Mouse (Mus musculus): ENCODE data around the gene Hipk1.

Hipk1 gene

DNA sequence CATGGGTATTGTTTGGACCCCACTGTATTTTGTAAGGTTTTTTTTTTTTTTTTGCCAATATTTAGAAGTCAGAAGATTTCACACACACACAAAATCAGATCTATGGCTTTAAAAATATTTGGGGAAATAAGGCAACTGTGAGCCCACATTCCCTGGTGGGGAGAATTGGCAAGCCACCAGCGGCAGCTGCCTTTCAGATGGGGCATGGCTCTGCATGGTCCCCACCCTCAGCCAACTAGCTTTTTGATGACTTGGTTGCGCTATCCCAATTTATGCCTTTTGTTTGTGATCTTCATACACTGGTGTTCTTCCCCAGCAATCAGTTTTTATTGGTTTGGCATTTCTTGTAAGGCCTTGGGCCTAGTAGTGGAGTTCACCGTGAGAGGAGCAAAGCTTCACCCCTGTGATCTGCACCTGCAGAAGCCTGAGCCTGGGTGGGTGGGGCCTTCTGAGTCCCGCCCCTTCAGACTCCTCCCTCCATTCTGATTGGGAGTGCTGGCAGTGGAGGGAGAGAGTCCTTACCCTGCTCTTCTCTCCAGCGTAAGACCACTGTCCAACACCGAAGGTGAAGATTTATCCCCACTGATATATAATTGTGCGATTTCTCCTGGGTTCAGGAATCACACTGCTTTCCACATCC lies 77.0 kb downstream of the Hipk1 start:
- DNase-seq, result no peak

DNA sequence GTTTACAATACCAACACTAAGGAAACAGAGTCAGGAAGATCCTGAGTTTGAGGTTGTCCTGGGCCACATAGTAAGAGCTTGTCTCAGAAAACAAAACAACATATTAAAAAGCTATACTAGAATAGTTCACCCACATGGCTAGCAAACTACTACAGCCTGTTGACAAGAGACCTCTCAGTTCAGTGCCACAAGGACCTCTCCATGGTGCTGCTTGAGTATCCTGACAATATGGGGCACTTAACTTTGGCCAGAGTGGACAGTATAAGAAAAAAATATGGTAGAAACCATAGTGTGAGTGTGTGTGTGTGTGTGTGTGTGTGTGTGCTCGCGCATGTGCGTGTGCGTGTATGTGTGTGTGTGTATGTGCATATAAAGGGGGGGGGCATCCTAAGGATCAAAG lies 79.2 kb downstream of the Hipk1 start:
- DNase-seq, result no peak

- DNase-seq, result no peak
Measured at GRCm38 (mm10) chr3:103709470-103710040, 81.8 kb downstream of the Hipk1 start.

DNA sequence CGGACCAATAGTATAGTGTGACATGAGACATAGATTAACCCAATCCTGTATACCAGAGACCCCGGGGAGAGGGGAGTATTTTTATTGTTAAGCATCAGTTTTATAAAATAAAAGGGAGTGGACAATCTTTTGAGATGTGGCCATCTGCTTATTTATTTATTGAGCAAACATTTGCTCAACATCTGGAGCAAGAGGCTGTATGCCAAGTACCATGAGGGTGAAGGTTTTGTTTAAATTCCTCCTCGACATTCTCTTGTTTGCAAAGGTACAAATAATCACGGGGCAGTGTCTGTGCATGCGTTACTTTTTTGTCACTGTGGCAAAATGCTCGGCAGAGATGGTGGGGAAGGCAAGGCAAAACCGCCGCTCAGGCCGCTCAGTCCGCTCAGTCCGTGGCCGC lies 85.9 kb downstream of the Hipk1 start:
- no peak for DNase-seq

- DNase-seq, result no peak
Measured at GRCm38 (mm10) chr3:103704661-103705060, 86.7 kb downstream of the Hipk1 start.

GRCm38 (mm10) chr3:103696388-103696925 lies 94.9 kb downstream of the Hipk1 start:
- DNase-seq, result no peak

GRCm38 (mm10) chr3:103695556-103695955 lies 95.8 kb downstream of the Hipk1 start:
- no peak for DNase-seq

GRCm38 (mm10) chr3:103690506-103690905 lies 100.9 kb downstream of the Hipk1 start:
- peak; percentile 1 to 10 for DNase-seq
